Mouse (Mus musculus): Measurements from ENCODE around the gene 5730409E04Rik.
A peak's percentile ranks its signal among the peaks of the same experiment; 100 is the strongest.

The 5730409E04Rik gene

GRCm38 (mm10) chr4:126609606-126610181 lies at the start of gene 5730409E04Rik:
Gene 5730409E04Rik, plus strand, starts transcription at chr4:126609818.
- peak; percentile 93 to 94 for DNase-seq

- no peak for DNase-seq
These were observed 45.8 kb upstream of the 5730409E04Rik start for GRCm38 (mm10) chr4:126563798-126564197.

- DNase-seq: no peak
These were observed 42.4 kb upstream of the 5730409E04Rik start for GRCm38 (mm10) chr4:126567243-126567642.

GRCm38 (mm10) chr4:126569783-126570182 lies 39.8 kb upstream of the 5730409E04Rik start:
- DNase-seq: no peak

GRCm38 (mm10) chr4:126576281-126576680 lies 33.3 kb upstream of the 5730409E04Rik start:
- DNase-seq: no peak

- no peak for DNase-seq
These were observed 31.7 kb upstream of the 5730409E04Rik start for GRCm38 (mm10) chr4:126577920-126578319.

- no peak for DNase-seq
These were observed 30.5 kb upstream of the 5730409E04Rik start for GRCm38 (mm10) chr4:126579077-126579476.

- no peak for DNase-seq
These were observed 23.9 kb upstream of the 5730409E04Rik start for GRCm38 (mm10) chr4:126585739-126586138.

- no peak for DNase-seq
These were observed 17.6 kb upstream of the 5730409E04Rik start for GRCm38 (mm10) chr4:126592039-126592438.

GRCm38 (mm10) chr4:126599971-126600754 lies 9.5 kb upstream of the 5730409E04Rik start:
- peak; percentile 64 to 70 for DNase-seq

GRCm38 (mm10) chr4:126601597-126602444 lies 7.8 kb upstream of the 5730409E04Rik start:
- DNase-seq: no peak

GRCm38 (mm10) chr4:126602445-126602762 lies 7.2 kb upstream of the 5730409E04Rik start:
- no peak for DNase-seq

- no peak for DNase-seq
These were observed 5.5 kb upstream of the 5730409E04Rik start for GRCm38 (mm10) chr4:126604141-126604540.

- no peak for DNase-seq
These were observed 3.9 kb upstream of the 5730409E04Rik start for GRCm38 (mm10) chr4:126605751-126606150.

- DNase-seq: peak; percentile 49 to 61
These were observed 2.4 kb downstream of the 5730409E04Rik start for GRCm38 (mm10) chr4:126611991-126612390.

GRCm38 (mm10) chr4:126616312-126616711 lies 6.7 kb downstream of the 5730409E04Rik start:
- DNase-seq: no peak

GRCm38 (mm10) chr4:126619691-126620330 lies 10.2 kb downstream of the 5730409E04Rik start:
- no peak for DNase-seq

- no peak for DNase-seq
These were observed 10.8 kb downstream of the 5730409E04Rik start for GRCm38 (mm10) chr4:126620349-126620874.

GRCm38 (mm10) chr4:126627021-126627681 lies 17.5 kb downstream of the 5730409E04Rik start:
- no peak for DNase-seq

GRCm38 (mm10) chr4:126631922-126632321 lies 22.3 kb downstream of the 5730409E04Rik start:
- DNase-seq: no peak

- no peak for DNase-seq
These were observed 23.1 kb downstream of the 5730409E04Rik start for GRCm38 (mm10) chr4:126632668-126633067.

- no peak for DNase-seq
These were observed 26.7 kb downstream of the 5730409E04Rik start for GRCm38 (mm10) chr4:126636330-126636729.
